Mouse (Mus musculus) midbrain, embryonic 16.5 days (tissue): ENCODE data around the gene Pax7. TPM values are rescaled to one million over a fixed set of nuclear protein-coding genes. Genes with fewer than 3 reads are reported as not detected.

Source experiments
- ATAC-seq: fragments of 200-750 bp; cut with Nextera tagmentation; 2 replicates; pipeline ENCODE4 v1.8.0; 2017; ENCODE audit warnings: moderate TSS enrichment
- H3K27ac ChIP-seq: fragments of 300-500 bp; sonication (generic); 2 replicates; pipeline ENCODE4 v1.5.1; 2014; ENCODE audit warnings: mild to moderate bottlenecking, low read length, mixed read lengths
- H3K27me3 ChIP-seq: fragments of 300-500 bp; sonication (generic); 2 replicates; pipeline ENCODE4 v1.6.1; 2014; ENCODE audit warnings: low read depth, low read length, mixed read lengths; ENCODE audit not compliant: control insufficient read depth, insufficient read depth
- H3K36me3 ChIP-seq: fragments of 300-500 bp; sonication (generic); 2 replicates; pipeline ENCODE4 v1.6.1; 2014; ENCODE audit warnings: mild to moderate bottlenecking, low read length, moderate library complexity, mixed read lengths; ENCODE audit not compliant: control insufficient read depth, insufficient read depth
- H3K4me1 ChIP-seq: fragments of 300-500 bp; sonication (generic); 2 replicates; pipeline ENCODE4 v1.6.1; 2014; ENCODE audit warnings: mild to moderate bottlenecking, low read length, mixed read lengths; ENCODE audit not compliant: control insufficient read depth, insufficient read depth
- H3K4me2 ChIP-seq: fragments of 300-500 bp; sonication (generic); 2 replicates; pipeline ENCODE4 v1.6.1; 2014; ENCODE audit warnings: mild to moderate bottlenecking, low read length, mixed read lengths
- H3K4me3 ChIP-seq: fragments of 300-500 bp; sonication (generic); 2 replicates; pipeline ENCODE4 v1.5.1; 2014; ENCODE audit warnings: low read depth, mild to moderate bottlenecking, low read length, moderate library complexity, mixed read lengths
- H3K9ac ChIP-seq: fragments of 300-500 bp; sonication (generic); 2 replicates; pipeline ENCODE4 v1.6.1; 2014; ENCODE audit warnings: low read depth, low read length, mixed read lengths
- H3K9me3 ChIP-seq: fragments of 300-500 bp; sonication (generic); replicated peaks from 2 replicates; pipeline ENCODE4 v1.6.1; 2014; ENCODE audit warnings: mild to moderate bottlenecking, low read length, mixed read lengths; ENCODE audit not compliant: control insufficient read depth, poor library complexity, severe bottlenecking
- WGBS: fragments of 180-500 bp; shearing (Covaris S2); extraction: QIAGEN DNeasy Blood & Tissue Kit; methylation state at CpG from one replicate; pipeline ENCODE4 v1.1.7; 2014; 5-methylcytosine and 5-hydroxymethylcytosine counted together
- polyA plus RNA-seq: library from polyadenylated mRNA; unstranded; fragments of >200 nt; fragmentation: Nextera tagmentation; extraction: Ambion mirVana; gene quantifications from 2 replicates; pipeline ENCODE4 v1.2.1, GENCODE M21; 2015

The Pax7 gene
- polyA plus RNA-seq, 1 experiment from 2014 or later = 4.4 TPM

DNA sequence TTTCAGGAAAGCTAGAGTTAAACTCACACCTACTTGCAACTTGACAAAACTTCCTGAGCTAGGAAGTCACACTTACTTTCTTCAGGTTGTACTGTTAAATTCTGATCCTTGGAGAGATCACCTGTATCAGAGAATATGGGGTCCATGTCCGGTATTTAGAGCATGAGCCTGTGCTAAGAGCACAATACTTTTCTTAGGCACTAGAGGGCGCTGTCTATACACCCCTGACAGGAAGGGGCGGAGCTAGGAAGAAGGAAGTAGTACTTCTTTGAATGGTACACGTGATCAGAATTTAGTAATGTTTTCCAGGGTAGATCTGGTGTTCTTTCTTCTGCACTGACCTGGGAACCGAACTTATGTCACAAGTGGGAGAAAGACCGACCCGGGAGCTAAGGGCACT lies 43.6 kb downstream of the Pax7 start:
- Histone ChIP-seq H3K27me3 (peaks cover 3% of the 10 kb centered on the region), H3K9me3 (no peaks in the 10 kb centered on the region), H3K36me3 (no peaks in the 10 kb centered on the region), H3K4me3 (no peak overlapping the region), H3K27ac (no peak overlapping the region), H3K4me1 (peaks cover 7% of the 10 kb centered on the region), H3K4me2 (no peak overlapping the region), H3K9ac (no peak overlapping the region)
- ATAC-seq = no peak
- 81% methylated on average over 7 of the region's 7 CpGs for WGBS

DNA sequence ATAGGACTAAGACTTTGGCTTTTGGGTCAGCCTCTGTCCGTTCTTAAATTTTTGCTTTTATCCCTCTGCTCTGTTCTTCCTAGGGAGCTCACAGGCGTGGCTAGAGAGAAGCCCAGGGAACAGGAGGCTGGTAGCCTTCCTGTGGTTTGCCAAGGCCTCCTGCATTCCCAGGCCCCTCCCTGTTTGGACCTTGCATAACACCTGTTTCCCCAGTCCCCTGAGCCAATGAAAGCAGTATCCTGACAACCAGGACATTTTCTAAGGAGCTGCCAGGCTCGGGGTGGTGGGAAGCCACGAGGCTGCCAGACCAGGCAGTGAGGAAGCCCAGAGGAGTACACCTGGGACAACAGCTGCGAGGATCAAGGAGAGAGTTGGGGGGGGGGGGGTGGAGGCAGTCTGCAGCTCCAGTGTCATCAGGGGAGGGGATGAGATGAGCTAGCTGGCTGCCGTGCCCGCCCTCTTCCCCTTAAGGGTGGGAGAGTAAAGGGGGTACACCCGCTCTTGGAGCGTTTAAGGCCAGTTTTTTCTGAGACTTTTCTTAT lies 50.3 kb downstream of the Pax7 start:
- Histone ChIP-seq H3K9ac (no peak overlapping the region), H3K36me3 (no peaks in the 10 kb centered on the region), H3K27ac (no peak overlapping the region), H3K4me1 (no peaks in the 10 kb centered on the region), H3K9me3 (no peaks in the 10 kb centered on the region), H3K4me2 (no peak overlapping the region), H3K27me3 (no peaks in the 10 kb centered on the region), H3K4me3 (no peak overlapping the region)
- 74% methylated on average over 8 of the region's 9 CpGs for WGBS
- no peak for ATAC-seq

DNA sequence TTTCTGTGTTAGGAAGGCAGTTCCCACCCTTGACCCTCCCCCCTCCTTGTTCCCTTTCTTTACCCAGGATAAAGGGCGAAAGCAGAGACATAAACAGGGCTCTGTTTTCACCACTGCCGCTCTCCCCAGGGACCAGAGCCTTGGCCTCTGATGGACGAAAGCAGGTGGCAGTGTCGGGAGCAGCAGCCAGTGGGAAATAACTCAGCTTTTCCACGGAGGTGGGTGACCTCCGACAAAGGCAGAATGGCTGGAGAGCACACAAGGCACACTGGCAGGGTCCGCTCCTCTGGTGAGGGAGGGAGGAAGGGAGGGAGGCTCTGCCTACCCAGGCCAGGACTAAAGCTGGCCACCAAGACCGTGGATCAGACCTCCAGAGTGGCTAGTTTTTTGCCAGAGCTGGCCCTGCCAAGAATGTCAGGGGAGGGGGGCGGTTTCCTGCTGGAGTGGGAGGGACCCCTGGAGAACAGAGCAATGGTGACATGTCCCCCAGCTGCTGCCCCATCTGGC lies 62.1 kb downstream of the Pax7 start:
- ATAC-seq = no peak
- Histone ChIP-seq H3K36me3 (no peaks in the 10 kb centered on the region), H3K27me3 (peaks cover 4% of the 10 kb centered on the region), H3K4me1 (peaks cover 14% of the 10 kb centered on the region; the same call in 1 of the 2 replicates), H3K9me3 (no peaks in the 10 kb centered on the region), H3K4me3 (no peak overlapping the region), H3K27ac (no peak overlapping the region), H3K4me2 (no peak overlapping the region), H3K9ac (no peak overlapping the region)
- WGBS = 6% methylated on average over 9 of the region's 9 CpGs

DNA sequence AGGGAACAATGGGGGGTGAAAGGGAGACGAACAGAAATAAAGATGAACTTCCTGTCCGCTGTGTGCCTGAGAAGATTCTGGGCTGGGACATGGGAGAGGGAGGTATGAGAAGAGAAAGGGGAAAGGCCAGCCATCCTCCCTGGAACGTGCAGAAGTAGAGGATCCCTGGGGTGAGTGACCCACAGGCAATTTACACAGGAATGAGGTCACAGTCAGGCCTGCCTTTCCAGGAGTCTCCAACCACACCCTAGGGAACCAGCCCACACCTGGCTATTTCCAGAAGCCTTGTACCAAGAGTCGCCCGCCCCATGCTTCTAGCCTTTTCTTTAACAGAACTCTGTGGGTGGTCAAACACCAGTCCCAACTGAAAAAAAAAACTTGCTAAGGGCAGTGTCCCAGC lies 65.5 kb downstream of the Pax7 start:
- peaks cover 4% of the 10 kb centered on the region for H3K27me3 ChIP-seq
- 41% methylated on average over 5 of the region's 5 CpGs for WGBS
- no peak for ATAC-seq
- H3K27ac ChIP-seq = peak overlapping the region; percentile 15; the same call in 1 of the 2 replicates
- no peak overlapping the region for H3K9ac ChIP-seq
- no peak overlapping the region for H3K4me2 ChIP-seq
- H3K4me1 ChIP-seq = peaks cover 16% of the 10 kb centered on the region; the same call in 1 of the 2 replicates
- no peaks in the 10 kb centered on the region for H3K9me3 ChIP-seq
- H3K36me3 ChIP-seq = no peaks in the 10 kb centered on the region
- no peak overlapping the region for H3K4me3 ChIP-seq

DNA sequence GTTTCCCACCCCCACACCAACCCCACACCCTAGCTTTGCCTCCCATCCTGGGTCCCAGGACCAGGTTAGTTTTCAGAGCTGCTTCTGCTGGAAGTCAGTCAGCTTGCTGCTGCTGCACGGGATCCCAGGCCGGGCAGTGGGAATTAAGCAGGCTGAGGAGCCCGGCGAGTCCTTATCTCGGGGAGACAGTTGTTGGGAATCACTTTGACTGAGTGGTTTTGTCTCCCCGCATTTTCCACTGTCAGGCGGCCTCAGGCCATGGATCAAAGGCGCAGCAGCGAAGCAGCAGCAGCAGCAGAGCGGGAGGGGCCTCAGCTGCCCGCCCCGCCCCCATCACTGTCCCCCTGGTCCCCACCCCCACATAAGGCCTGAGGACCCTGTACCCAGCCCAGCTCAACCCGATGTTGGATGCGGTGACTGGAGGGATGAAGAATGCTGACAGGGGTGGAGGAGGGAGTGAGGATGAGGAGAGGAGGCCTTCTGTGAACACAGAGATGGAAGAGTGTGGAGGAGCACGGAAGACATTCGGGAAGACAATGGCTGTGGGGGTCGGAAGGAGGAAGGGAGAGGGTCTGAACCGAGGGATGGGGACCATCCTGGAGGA lies 66.1 kb downstream of the Pax7 start:
- Histone ChIP-seq H3K9ac (no peak overlapping the region), H3K27me3 (peaks cover 4% of the 10 kb centered on the region), H3K4me2 (peak overlapping the region; percentile 5; the same call in 1 of the 2 replicates), H3K9me3 (no peaks in the 10 kb centered on the region), H3K4me3 (no peak overlapping the region), H3K36me3 (no peaks in the 10 kb centered on the region), H3K4me1 (peaks cover 16% of the 10 kb centered on the region; the same call in 1 of the 2 replicates), H3K27ac (peak overlapping the region; percentile 62)
- WGBS = 4% methylated on average over 18 of the region's 18 CpGs
- ATAC-seq = peak; percentile 54

DNA sequence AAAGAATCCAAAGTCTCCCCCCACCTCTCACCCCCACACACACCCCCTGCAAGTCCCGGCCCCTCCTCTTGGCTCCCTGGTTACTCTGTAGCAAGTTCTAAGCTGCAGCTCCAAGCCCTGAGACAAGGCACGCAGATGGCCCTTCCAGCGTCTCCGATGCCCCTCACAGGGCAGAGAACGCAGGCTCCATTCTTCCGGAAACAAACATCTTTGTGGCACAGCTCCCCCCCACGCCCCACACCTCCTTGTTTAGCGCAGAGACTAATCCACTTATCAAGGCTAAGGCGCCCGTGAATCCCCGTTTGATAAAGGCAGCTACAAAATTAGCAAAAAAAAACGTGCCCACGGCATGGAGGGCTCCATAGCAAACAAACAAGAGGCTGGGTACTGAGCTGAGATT lies 71.4 kb downstream of the Pax7 start:
- H3K36me3 ChIP-seq = no peaks in the 10 kb centered on the region
- WGBS = 4% methylated on average over 13 of the region's 13 CpGs
- H3K4me2 ChIP-seq = no peak overlapping the region
- no peak for ATAC-seq
- no peak overlapping the region for H3K4me3 ChIP-seq
- H3K27me3 ChIP-seq = no peaks in the 10 kb centered on the region
- H3K4me1 ChIP-seq = peaks cover 21% of the 10 kb centered on the region
- H3K9ac ChIP-seq = no peak overlapping the region
- peak overlapping the region; percentile 2; the same call in 1 of the 2 replicates for H3K27ac ChIP-seq
- no peaks in the 10 kb centered on the region for H3K9me3 ChIP-seq

DNA sequence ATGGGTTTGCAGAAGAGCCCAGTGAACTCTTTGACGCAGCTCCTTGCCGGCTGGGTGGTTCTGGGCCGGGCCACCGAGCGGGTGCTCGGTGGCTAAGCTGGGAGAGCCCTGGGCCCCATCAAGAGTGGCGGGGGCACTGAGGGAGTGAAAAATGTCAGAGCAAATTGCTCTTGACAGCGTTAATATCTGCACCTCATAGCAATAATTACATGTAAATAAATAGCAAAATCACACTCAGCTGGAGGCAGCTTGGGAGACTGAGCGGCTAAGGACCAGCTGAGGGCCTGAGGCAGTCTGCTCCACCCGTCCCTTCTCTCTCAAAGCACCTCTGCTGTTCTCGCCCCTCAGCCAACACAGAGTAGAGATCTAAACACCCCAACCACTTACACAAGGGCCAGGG lies 72.6 kb downstream of the Pax7 start:
- no peaks in the 10 kb centered on the region for H3K36me3 ChIP-seq
- no peaks in the 10 kb centered on the region for H3K9me3 ChIP-seq
- 40% methylated on average over 11 of the region's 11 CpGs for WGBS
- H3K27me3 ChIP-seq = no peaks in the 10 kb centered on the region
- peaks cover 16% of the 10 kb centered on the region for H3K4me1 ChIP-seq
- no peak overlapping the region for H3K27ac ChIP-seq
- H3K4me3 ChIP-seq = no peak overlapping the region
- H3K9ac ChIP-seq = no peak overlapping the region
- ATAC-seq = no peak
- no peak overlapping the region for H3K4me2 ChIP-seq

DNA sequence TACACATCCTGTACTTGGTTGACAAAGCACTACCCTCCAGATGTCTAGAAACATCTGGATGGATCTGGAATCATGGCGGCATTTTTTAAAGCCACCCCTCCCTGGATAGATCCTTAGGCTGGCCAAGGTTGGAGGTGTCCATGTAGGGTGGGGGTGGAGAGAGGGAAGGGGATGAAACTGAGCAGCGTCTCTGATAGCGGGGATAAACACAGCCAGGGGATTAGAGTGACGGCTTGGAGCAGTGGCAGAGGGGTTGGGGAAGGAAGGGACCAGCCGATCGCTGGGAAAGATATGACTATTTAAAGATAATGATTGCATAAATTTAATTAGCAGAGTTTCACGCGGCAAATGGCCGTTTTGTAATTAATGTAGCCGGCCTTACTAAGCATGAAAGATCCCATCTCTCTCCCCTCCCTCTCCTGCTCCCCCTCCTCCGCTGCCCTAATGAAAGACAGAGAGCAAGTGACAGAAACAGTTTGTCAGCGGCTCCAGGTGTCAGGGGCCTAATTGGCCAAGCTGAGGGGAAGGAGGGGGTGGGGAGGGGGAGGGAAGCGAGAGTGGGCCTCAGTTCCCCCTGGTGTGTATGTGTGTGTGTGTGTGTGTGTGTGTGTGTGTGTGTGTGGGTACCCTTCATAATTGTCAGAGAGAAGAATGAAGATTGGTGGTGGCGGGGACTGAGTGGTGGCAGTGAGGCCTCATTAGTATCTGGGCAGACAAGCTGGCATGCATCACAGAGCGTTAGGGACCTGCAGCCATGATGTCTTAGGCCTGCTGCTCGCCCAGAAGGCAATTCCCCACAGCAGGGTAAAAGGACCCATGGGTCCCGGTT lies 74.6 kb downstream of the Pax7 start:
- no peaks in the 10 kb centered on the region for H3K9me3 ChIP-seq
- 12% methylated on average over 17 of the region's 17 CpGs for WGBS
- H3K4me2 ChIP-seq = peak overlapping the region; percentile 28; the same call in 1 of the 2 replicates
- H3K4me1 ChIP-seq = peaks cover 21% of the 10 kb centered on the region
- H3K27ac ChIP-seq = peak overlapping the region; percentile 30
- ATAC-seq = peak; percentile 55; the same call in 1 of the 2 replicates
- no peaks in the 10 kb centered on the region for H3K36me3 ChIP-seq
- no peaks in the 10 kb centered on the region; the same call in 1 of the 2 replicates for H3K27me3 ChIP-seq
- no peak overlapping the region for H3K4me3 ChIP-seq
- H3K9ac ChIP-seq = no peak overlapping the region; the same call in 1 of the 2 replicates

DNA sequence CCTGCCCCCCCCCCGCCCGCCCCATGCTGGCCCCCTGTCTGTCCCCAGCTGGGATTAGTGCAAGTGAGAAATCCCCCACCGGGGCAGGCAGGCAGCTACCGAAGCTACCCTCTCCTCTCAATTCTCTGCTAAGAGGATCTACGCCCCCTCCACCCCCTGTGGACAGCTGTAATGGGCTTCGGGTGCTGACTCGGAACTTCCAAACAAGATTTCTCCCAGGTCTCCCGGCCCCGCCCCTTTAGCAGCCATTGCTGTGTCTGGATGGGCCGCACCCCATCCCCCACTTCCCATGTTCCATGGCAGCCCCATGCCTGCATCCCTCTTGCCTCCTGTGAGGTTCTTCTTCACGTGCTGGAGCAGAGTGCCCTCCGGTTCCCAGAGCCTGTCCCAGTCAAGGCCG lies 76.4 kb downstream of the Pax7 start:
- H3K36me3 ChIP-seq = no peaks in the 10 kb centered on the region
- peaks cover 19% of the 10 kb centered on the region for H3K4me1 ChIP-seq
- H3K4me3 ChIP-seq = no peak overlapping the region
- no peak overlapping the region for H3K9ac ChIP-seq
- H3K27ac ChIP-seq = no peak overlapping the region
- no peak overlapping the region for H3K4me2 ChIP-seq
- H3K27me3 ChIP-seq = no peaks in the 10 kb centered on the region; the same call in 1 of the 2 replicates
- no peak for ATAC-seq
- no peaks in the 10 kb centered on the region for H3K9me3 ChIP-seq
- 9% methylated on average over 11 of the region's 13 CpGs for WGBS
